Mouse (Mus musculus) gastrocnemius, postnatal 14 days (tissue): ENCODE results near the gene 1700013H16Rik. TPM values are rescaled to one million over a fixed set of nuclear protein-coding genes. Genes with fewer than 3 reads are reported as not detected.
"Not testable (repeated sequence)": the region's sequence is repeated elsewhere in the genome, so short reads cannot be mapped to it uniquely, and the experiment has no call there.

Source experiments
- DNase-seq: peaks from one replicate; pipeline ENCODE4 v3.0.0; 2021; ENCODE audit warnings: mixed read lengths
- intact Hi-C: fragments of 180-260 bp; cut with DNase I; formaldehyde crosslinking; loops from one replicate; pipeline ENCODE4 v1.15.1; 2025; ENCODE audit warnings: low total_unique reads
- long read RNA-seq, 2 experiments: library from polyadenylated mRNA; stranded (forward); transcript quantifications; one replicate each; pipeline ENCODE4 v2.0.0; 2021
- total RNA-seq, 2 experiments: library from RNA; stranded (reverse); gene quantifications; 2 replicates each; pipeline ENCODE4 v1.2.3; 2021

The 1700013H16Rik gene
- not detected for total RNA-seq
- long read RNA-seq, experiment 1, result 0 reads
- long read RNA-seq, experiment 2, result 0 reads

DNA sequence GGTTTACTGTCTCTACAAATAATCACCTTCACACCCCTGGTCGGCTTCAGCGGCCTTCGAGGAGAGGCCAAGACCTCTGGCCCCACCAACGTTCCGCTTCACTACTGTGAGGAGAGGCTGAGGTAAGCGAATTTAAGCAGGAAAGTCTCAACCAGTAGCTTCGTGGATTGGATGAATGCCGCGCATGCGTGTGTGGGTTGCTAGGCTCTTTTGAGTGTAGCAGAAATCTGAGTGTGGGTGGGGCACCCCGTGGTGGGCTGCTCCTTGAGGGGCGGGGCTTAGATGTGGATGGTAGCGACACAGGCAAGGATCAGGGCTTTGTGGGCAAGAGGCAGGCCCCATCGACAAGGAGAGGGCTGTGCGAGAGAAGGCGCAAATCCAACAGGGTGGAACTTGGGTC is at the start of gene 1700013H16Rik:
1700013H16Rik (minus strand) TSS at position 96 of the 400 bp plus-strand sequence.
- intact Hi-C loops, result no loop called here
- DNase-seq, result no peak

DNA sequence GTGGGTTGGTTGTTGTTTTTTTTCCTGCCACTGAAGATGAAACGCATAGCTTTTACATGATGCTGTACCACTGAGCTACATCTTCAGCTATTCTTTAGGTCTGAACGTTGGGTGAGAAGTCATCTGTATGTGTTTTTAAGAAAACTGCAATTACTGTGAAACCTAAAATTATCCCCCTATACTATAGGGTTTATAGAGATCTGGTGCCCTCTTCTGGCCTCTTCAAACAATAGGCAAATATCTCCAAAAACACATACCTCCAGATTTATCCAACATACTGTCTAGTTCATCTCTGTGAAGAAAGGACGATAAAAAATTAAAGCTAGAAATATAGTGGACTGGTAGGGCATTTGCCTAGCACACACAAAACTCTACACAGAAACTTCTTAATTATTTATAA is 41.4 kb upstream of the 1700013H16Rik start:
- no peak for DNase-seq
- intact Hi-C loops, result no loop called here

DNA sequence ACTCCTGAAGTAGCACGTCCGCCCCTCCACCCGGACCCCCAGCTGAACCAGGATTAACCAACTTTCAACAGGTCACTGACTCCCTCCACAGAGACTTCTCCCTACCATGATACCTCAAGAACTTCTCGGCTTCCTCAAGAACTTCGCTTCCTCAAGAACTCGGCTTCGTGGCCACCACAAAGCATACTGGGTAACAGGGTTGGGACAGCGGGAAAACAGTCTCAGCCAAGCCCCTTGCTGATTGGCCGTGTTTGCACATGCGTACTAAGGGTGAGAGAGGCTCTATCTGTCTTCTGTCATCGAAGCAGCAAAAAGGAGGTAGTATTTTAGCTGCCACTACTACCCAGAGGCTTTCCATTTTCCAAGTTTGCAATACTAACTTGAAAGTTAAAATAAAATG is 39.9 kb upstream of the 1700013H16Rik start, which contains the start of gene Xlr:
Xlr (minus strand) TSS at position 188 of the 400 bp plus-strand sequence.
- DNase-seq, intact Hi-C loops: not testable (repeated sequence)

DNA sequence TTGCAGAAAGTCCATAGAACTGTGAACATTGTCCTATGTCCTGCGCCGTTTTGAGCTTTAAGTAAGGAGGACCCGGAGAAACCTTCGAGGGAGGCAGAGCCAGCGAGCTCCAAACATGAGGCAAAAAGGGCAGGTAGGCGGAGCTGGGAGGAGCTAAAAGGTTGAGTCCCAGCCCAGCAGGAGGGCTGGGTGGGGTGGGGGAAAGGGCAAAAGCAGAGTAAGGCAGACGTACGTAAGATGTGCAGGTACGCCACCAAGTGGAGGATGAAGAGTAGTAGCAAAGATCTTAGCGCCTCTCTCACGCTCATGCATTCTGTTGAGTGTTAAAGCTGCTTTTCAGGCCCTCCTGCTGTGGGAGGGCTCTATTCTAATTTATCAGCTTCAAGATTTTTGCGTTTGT is 18.6 kb upstream of the 1700013H16Rik start, which contains the start of gene Zfp36l3:
Zfp36l3 (minus strand) TSS at position 119 of the 400 bp plus-strand sequence.
- DNase-seq, result no peak
- intact Hi-C loops, result no loop called here

DNA sequence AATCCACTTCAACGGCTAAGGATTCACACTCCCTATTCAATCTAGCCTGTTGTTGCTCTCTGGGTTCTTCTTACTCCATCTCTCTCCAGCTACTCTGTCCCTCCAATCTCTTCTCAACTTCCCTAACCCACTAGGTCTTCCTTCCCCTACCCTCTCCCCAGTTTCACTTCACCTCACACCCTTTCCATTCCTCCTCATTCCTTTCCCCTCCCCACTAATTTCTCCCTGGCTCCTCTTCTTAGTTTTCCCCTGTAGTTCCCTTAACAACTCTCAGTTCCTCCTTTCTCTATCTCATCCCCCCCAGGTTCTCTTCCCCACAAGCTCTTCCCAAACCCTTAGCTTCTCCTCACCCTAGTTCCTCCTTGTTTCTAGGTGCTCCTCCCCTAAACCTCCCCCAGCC is 4.8 kb downstream of the 1700013H16Rik start:
- intact Hi-C loops, result no loop called here
- no peak for DNase-seq

DNA sequence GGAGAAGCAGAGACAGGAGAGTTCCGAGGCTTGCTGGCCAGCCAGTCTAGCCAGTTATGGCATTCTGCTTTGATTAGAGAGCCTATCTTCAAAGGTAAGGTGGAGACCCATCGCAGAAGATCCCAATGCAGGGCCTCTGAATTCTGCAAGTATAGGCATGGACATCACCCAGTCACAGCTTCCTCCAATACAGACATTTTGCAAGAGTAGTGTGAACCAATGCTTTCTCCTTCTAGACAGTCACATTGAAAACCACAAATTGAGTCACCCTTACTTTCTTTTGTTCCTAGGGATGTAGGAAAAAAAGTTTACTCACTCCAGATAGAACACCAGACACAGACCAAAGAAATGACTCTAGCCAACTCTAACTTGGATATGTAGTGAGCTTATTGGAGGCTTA is 28.7 kb downstream of the 1700013H16Rik start:
- DNase-seq, result no peak
- intact Hi-C loops, result no loop called here

DNA sequence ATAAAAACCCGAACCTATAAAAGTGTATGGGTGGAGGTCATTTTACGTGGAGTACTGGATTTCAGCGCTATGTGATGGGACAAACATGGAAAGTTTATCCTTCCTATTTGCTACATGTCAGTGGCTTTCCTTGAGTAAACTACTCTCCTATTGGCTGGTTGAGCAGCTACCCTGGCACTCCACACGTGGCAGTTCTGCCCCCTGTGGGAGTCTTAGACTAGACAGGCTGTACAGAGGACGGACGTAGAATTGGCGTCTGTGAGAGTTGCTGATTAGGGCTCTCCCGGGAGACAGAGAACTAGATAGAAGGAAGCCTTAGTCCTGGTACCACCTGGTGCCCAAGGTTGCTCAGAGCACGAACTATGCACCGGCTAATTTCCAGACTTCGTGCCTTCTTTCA is 33.0 kb downstream of the 1700013H16Rik start, which contains the start of gene 4930502E18Rik:
4930502E18Rik (plus strand) TSS at position 231 of the 400 bp plus-strand sequence.
- intact Hi-C loops, result no loop called here
- DNase-seq, result no peak

DNA sequence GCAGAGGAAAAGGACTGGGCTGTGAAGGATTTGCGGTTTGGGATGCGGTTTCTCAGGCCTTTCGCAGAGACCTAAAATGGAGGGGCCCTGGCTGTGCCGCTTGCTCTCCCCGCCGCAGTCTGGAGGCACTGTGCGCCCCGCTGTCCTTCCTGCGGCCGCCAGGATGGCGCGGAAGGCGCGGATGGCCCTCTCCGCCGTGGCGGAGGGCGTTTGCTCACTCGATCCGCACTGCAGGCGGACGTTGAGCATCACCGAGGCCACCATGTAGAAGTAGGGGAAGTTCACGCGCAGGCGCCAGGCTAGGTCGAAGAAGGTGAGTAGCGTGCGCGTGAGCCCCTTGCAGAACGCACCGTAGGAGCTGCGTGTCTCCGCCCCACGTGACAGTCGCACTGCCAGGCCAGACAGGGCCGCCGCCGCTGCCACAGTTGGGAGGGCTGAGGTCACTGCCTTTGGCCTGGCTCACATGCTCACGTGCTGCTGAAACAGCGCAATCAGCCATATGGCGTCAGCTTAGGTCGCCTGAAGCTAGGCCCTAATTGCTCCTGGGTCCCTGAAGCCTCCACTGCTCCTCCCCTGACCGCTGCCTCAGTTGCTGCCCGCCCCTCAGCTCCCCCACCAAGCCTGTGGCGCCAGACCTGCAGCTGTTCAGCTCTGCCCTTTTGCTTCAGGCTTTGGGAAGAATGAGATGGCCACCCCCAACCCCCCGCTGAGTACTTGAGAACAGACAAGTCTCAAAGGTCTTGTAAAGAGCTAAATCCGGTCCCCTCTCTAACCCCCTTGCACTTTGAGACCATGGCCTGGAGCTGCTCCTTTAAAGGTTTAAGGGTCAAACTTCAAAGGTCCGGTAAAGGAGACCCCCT is 41.1 kb downstream of the 1700013H16Rik start:
- intact Hi-C loops, result no loop called here
- DNase-seq, result peak; percentile 25

DNA sequence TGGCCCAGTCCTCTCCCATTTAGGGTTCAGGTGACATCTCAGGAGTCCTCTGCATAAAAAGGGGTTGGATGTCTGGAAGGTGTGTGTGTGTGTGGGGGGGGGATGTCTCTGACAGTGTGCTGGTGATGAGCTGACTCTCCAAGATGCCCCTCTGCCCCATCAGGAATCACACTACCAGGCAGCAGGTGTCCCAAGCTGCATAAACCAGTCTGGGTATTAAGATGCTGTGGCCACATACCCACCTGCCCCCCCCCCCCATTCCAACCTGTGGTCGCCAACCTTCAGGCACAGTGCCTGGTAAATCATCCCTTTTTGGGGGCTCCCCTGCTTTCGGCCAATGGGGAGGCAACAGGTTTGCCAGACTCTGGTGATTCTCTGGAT is 41.7 kb downstream of the 1700013H16Rik start:
- intact Hi-C loops, result no loop called here
- no peak for DNase-seq

DNA sequence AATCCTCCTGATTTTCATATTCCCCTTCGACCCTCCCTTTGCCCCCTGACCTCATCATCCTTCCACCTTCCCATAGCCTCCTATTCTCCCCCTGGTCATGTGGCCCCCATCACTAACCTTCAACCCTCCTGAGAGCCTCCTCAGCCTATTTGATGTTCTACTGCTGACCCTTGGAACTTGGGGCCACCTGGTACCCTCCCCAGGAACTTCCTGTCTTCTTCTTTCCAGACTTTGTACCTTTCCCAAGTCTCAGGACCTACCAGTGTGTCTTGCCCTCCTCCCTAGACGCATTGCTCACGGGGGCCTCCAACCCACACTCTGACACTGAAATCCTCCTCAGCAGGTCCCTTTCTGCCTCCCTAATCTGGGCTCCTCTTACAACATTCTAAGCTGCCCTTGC is 55.0 kb downstream of the 1700013H16Rik start:
- intact Hi-C loops, result no loop called here
- no peak for DNase-seq

DNA sequence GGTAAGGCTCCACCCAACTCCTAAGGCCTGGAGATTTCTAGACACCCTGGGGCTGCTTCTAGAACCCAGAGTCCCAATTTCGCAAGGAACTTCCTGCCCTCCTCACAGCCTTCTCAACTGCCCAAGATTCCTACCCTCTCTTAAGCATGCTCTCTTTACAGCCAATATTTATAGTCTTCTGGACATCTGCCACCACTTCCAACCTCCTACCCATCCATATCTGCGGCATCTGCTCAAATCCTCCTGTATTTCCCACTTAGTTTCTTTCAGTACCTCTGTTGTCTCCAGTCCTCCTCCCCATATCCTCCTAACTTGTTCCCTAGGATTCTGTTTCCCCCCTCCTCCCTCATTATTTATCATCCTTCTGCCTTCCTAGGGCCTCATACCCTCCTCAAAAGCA is 58.4 kb downstream of the 1700013H16Rik start:
- intact Hi-C loops, result no loop called here
- DNase-seq, result no peak

DNA sequence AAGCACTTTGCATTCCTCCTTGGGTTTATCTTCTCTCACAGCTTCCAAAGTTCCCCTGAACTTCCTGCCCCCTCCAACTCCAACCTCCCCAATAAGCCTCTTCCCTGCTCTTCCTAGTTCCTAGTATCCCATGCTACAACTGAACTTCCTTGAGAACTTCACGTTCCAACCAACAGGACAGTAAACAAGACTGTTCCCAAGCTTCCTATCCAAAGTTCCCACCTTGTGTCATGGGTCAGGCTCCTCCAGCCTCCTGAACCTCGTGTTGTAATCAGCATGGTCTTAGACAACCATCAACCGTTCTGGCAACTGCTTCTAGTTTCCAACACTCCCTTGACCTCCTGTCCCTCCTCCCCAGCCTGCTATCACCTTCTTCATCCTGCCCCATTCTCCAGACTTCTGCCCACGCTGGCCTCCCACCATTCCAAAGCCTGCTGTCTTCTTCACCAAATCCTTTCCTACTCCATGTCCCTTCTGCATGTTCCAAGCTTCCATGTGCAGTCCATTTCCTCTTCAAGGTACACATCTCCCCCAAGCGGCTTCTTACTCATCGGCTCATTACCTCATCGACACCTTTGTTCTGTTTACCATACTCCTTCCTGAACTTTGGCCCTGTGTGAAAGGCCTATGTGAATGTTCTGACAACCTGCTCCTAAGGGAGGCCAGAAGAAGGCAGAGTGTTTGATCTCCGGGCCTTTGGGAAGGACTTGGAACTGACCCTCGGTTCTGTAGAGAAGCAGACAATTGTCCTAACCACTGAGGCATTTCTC is 63.4 kb downstream of the 1700013H16Rik start:
- DNase-seq, result no peak
- intact Hi-C loops, result no loop called here

DNA sequence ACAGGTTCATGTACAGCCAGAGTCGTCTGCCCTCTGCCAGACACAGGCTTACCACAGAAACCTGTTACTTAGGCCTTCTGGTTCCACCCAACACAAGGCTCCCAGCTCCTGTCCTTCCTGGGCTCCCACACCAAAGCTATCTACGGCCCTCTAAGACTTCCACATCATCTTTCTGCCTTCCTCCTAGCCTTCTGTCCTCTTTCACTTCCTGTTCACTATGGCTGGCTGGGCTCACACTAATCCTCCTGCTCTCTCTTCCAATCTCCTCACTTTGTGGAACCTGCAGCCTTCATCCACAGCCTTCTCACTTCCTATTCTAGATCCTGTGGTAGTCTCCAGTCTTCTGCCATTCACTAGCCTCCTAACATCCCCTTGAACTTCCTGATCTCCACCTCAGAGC is 64.5 kb downstream of the 1700013H16Rik start:
- no peak for DNase-seq
- intact Hi-C loops, result no loop called here

Other genes starting within 250 kb of the 1700013H16Rik start
- gene Rtl8c, start 149.8 kb downstream of the 1700013H16Rik start, total RNA-seq, result 10 to 100 TPM; 10.5 to 14.2 TPM
- gene Gm14597, start 148.9 kb downstream of the 1700013H16Rik start, total RNA-seq, result not detected
- 100 to 1,000 TPM in 1 of 2 experiments, 10 to 100 TPM in 1; 92.8 to 118 TPM for gene Rtl8a, start 114.1 kb downstream of the 1700013H16Rik start, total RNA-seq
- 100 to 1,000 TPM in 1 of 2 experiments, 10 to 100 TPM in 1; 88.7 to 100 TPM for gene Rtl8b, start 87.4 kb downstream of the 1700013H16Rik start, total RNA-seq
- not detected for gene 4930502E18Rik, start 33.0 kb downstream of the 1700013H16Rik start, total RNA-seq
- gene Zfp36l3, start 18.6 kb upstream of the 1700013H16Rik start, total RNA-seq, result not detected
- under 1 TPM; 0.27 to 0.41 TPM for gene Xlr, start 39.9 kb upstream of the 1700013H16Rik start, total RNA-seq